Mouse (Mus musculus) stomach, postnatal 0 days (tissue): Measurements from ENCODE around the gene Ppp4c.

Experiments used
- CTCF ChIP-seq: IDR thresholded peaks from 2 replicates; pipeline ENCODE4 v1.5.1; 2016; ENCODE audit warnings: antibody characterized with exemption, low read depth, mild to moderate bottlenecking, moderate library complexity
- EP300 ChIP-seq: optimal IDR thresholded peaks from 2 replicates; pipeline ENCODE3; 2016; ENCODE audit warnings: antibody characterized with exemption

GRCm38 (mm10) chr7:126823202-126823711, 31.0 kb upstream of the Ppp4c start:
- TF ChIP-seq CTCF (no peak), EP300 (no peak)
